Mouse (Mus musculus): ENCODE data around the gene Slc9a1.

DNA sequence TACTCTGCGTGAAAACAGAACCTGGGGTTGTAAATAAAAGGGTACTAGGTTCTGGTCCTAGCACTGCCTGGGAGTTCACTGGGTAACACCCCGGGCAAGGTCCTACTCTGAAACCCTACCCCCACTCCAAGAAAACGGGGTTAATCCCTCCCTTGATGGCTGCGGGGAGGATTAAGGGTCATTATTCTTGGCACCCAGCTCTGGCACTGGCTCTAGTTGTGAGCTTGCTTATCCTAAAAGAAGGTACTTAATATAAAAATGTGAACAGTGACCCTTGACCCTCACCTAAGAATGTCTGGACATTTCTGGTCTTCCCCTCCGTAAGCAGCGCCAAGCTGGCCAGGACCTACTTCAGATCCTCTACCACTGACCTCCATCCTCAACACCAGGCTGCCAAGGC is 36.2 kb upstream of the Slc9a1 start:
- TF ChIP-seq POLR2A (IDR thresholded peaks at IDR 0.05; ENCODE audit: borderline replicate concordance, extremely low read depth, low read depth, low read length) (no peak), CTCF (IDR thresholded peaks at IDR 0.05; ENCODE audit: insufficient read depth, low read length) (no peak)

All from lung, adult 2 months (tissue).